Mouse (Mus musculus): ENCODE measurements around the gene Cyp4v3. TPM values are rescaled to one million over a fixed set of nuclear protein-coding genes. Genes with fewer than 3 reads are reported as not detected.
"Not testable (repeated sequence)": the region's sequence is repeated elsewhere in the genome, so short reads cannot be mapped to it uniquely, and the experiment has no call there.

The Cyp4v3 gene
- total and polyA plus RNA-seq, 3 experiments, result 2.2 to 2.8 (median 2.8) TPM

- TF ChIP-seq CHD2 (IDR thresholded peaks at IDR 0.05; ENCODE audit: low read length) (no peak), EP300 (IDR thresholded peaks at IDR 0.05; ENCODE audit: low read length) (no peak), JUND (conservative IDR thresholded peaks at IDR 0.05; ENCODE audit: low read depth, low read length) (no peak), NELFE (IDR thresholded peaks at IDR 0.05; ENCODE audit: low read depth, low read length) (no peak), CTCF (conservative IDR thresholded peaks at IDR 0.05 in 1 of 2, IDR thresholded peaks at IDR 0.05 in 1 of 2; ENCODE audit: low read depth in 2 of 2, low read length in 2 of 2) (no peak), MXI1 (IDR thresholded peaks at IDR 0.05; ENCODE audit: low read depth, low read length) (no peak), ZNF384 (IDR thresholded peaks at IDR 0.05; ENCODE audit: low read depth, low read length) (no peak), TCF12 (IDR thresholded peaks at IDR 0.05; ENCODE audit: low read depth, low read length) (no peak), SIN3A (IDR thresholded peaks at IDR 0.05; ENCODE audit: low read length) (no peak), ZMIZ1 (IDR thresholded peaks at IDR 0.05; ENCODE audit: low read depth, low read length) (no peak), SMC3 (IDR thresholded peaks at IDR 0.05; ENCODE audit: low read depth, low read length) (no peak)
- H3K4me2 ChIP-seq (ENCODE audit: insufficient read depth, low read depth, poor library complexity, severe bottlenecking), result no peak overlapping the region
- in situ Hi-C loops (cut with MboI; ENCODE audit: low pct_ligation_motif_present, low pct_unique_long_range_greater_than_20kb, low sequenced_read_pairs) (no loop called here), dilution Hi-C loops (cut with MboI; ENCODE audit: extremely low pct_ligation_motif_present, extremely low pct_unique_long_range_greater_than_20kb, low sequenced_read_pairs) (no loop called here)
- no peak for DNase-seq (ENCODE audit: extremely low read depth)
- no peak overlapping the region for H3K27ac ChIP-seq (ENCODE audit: insufficient read depth, low read depth)
- H3K9ac ChIP-seq (ENCODE audit: insufficient read depth, low read depth), result no peak overlapping the region
- H3K36me3 ChIP-seq (replicated peaks in 1 of 2; ENCODE audit: control insufficient read depth in 1 of 2, insufficient read depth in 1 of 2, low read length in 1 of 2), result no peaks in the 10 kb centered on the region
- no peaks in the 10 kb centered on the region for H3K79me2 ChIP-seq (replicated peaks; ENCODE audit: control insufficient read depth, extremely low read depth, insufficient read depth, poor library complexity, severe bottlenecking)
- no peaks in the 10 kb centered on the region for H3K27me3 ChIP-seq (replicated peaks)
- H3K4me1 ChIP-seq (ENCODE audit: control insufficient read depth in 1 of 2, insufficient read depth in 2 of 2), result peaks cover 0 to 11% of the 10 kb centered on the region in 2 experiments; a peak in 1 of 4 replicates
- no peak overlapping the region for H3K4me3 ChIP-seq (replicated peaks in 1 of 3; ENCODE audit: low read depth in 2 of 3, low read length in 2 of 3, poor library complexity in 1 of 3)
- H3K9me3 ChIP-seq (replicated peaks; ENCODE audit: low read length), result no peaks in the 10 kb centered on the region
These were observed 3.6 kb downstream of the Cyp4v3 start for GRCm38 (mm10) chr8:45329206-45329980.

- H3K27ac ChIP-seq (ENCODE audit: insufficient read depth, low read depth); H3K9ac ChIP-seq (ENCODE audit: insufficient read depth, low read depth); H3K4me2 ChIP-seq (ENCODE audit: insufficient read depth, low read depth, poor library complexity, severe bottlenecking); H3K4me3 ChIP-seq (replicated peaks in 1 of 3; ENCODE audit: low read depth in 2 of 3, low read length in 2 of 3, poor library complexity in 1 of 3); H3K9me3 ChIP-seq (replicated peaks; ENCODE audit: low read length); dilution Hi-C loops (cut with MboI; ENCODE audit: extremely low pct_ligation_motif_present, extremely low pct_unique_long_range_greater_than_20kb, low sequenced_read_pairs); H3K4me1 ChIP-seq (ENCODE audit: control insufficient read depth in 1 of 2, insufficient read depth in 2 of 2); H3K36me3 ChIP-seq (replicated peaks in 1 of 2; ENCODE audit: control insufficient read depth in 1 of 2, insufficient read depth in 1 of 2, low read length in 1 of 2); DNase-seq (ENCODE audit: extremely low read depth); H3K27me3 ChIP-seq (replicated peaks); in situ Hi-C loops (cut with MboI; ENCODE audit: low pct_ligation_motif_present, low pct_unique_long_range_greater_than_20kb, low sequenced_read_pairs); H3K79me2 ChIP-seq (replicated peaks; ENCODE audit: control insufficient read depth, extremely low read depth, insufficient read depth, poor library complexity, severe bottlenecking): not testable (repeated sequence)
These were observed 5.9 kb downstream of the Cyp4v3 start for GRCm38 (mm10) chr8:45327076-45327475.

- H3K4me1 ChIP-seq (ENCODE audit: control insufficient read depth in 1 of 2, insufficient read depth in 2 of 2), result no peaks in the 10 kb centered on the region
- H3K4me3 ChIP-seq (replicated peaks in 1 of 3; ENCODE audit: low read depth in 2 of 3, low read length in 2 of 3, poor library complexity in 1 of 3), result no peak overlapping the region
- no peak for TF ChIP-seq ELF1 (IDR thresholded peaks at IDR 0.05; ENCODE audit: low read depth, low read length)
- TF ChIP-seq EP300 (IDR thresholded peaks at IDR 0.05; ENCODE audit: low read length), result no peak
- no peak for TF ChIP-seq PAX5 (IDR thresholded peaks at IDR 0.05; ENCODE audit: low read length)
- no peak for TF ChIP-seq CHD1 (IDR thresholded peaks at IDR 0.05; ENCODE audit: low read depth, low read length)
- TF ChIP-seq USF2 (conservative IDR thresholded peaks at IDR 0.05; ENCODE audit: low read depth, low read length), result no peak
- no peak for TF ChIP-seq ZKSCAN1 (IDR thresholded peaks at IDR 0.05; ENCODE audit: borderline replicate concordance, low read depth, low read length)
- no peak for TF ChIP-seq ZNF384 (IDR thresholded peaks at IDR 0.05; ENCODE audit: low read depth, low read length)
- no peak for TF ChIP-seq MYC (IDR thresholded peaks at IDR 0.05; ENCODE audit: low read depth, low read length)
- no peak for TF ChIP-seq SMC3 (IDR thresholded peaks at IDR 0.05; ENCODE audit: low read depth, low read length)
- no peak for TF ChIP-seq KAT2A (IDR thresholded peaks at IDR 0.05; ENCODE audit: insufficient replicate concordance, low read length)
- no peak for TF ChIP-seq SIN3A (IDR thresholded peaks at IDR 0.05; ENCODE audit: low read length)
- TF ChIP-seq CTCF (conservative IDR thresholded peaks at IDR 0.05 in 1 of 2, IDR thresholded peaks at IDR 0.05 in 1 of 2; ENCODE audit: low read depth in 2 of 2, low read length in 2 of 2), result no peak
- TF ChIP-seq JUN (IDR thresholded peaks at IDR 0.05; ENCODE audit: insufficient read depth, low read depth, low read length), result no peak
- TF ChIP-seq POLR2A (IDR thresholded peaks at IDR 0.05; ENCODE audit: low read depth, low read length), result no peak
- no peak for TF ChIP-seq USF1 (IDR thresholded peaks at IDR 0.05; ENCODE audit: low read depth, low read length)
- no peak overlapping the region for H3K9ac ChIP-seq (ENCODE audit: insufficient read depth, low read depth)
- no peak overlapping the region for H3K4me2 ChIP-seq (ENCODE audit: insufficient read depth, low read depth, poor library complexity, severe bottlenecking)
- no peaks in the 10 kb centered on the region for H3K9me3 ChIP-seq (replicated peaks; ENCODE audit: low read length)
- DNase-seq (ENCODE audit: extremely low read depth), result no peak
- H3K27ac ChIP-seq (ENCODE audit: insufficient read depth, low read depth), result no peak overlapping the region
- dilution Hi-C loops (cut with MboI; ENCODE audit: extremely low pct_ligation_motif_present, extremely low pct_unique_long_range_greater_than_20kb, low sequenced_read_pairs) (no loop called here), in situ Hi-C loops (cut with MboI; ENCODE audit: low pct_ligation_motif_present, low pct_unique_long_range_greater_than_20kb, low sequenced_read_pairs) (no loop called here)
- H3K27me3 ChIP-seq (replicated peaks), result no peaks in the 10 kb centered on the region
- H3K36me3 ChIP-seq (replicated peaks in 1 of 2; ENCODE audit: control insufficient read depth in 1 of 2, insufficient read depth in 1 of 2, low read length in 1 of 2), result peaks cover 0 to 4% of the 10 kb centered on the region in 2 experiments
- H3K79me2 ChIP-seq (replicated peaks; ENCODE audit: control insufficient read depth, extremely low read depth, insufficient read depth, poor library complexity, severe bottlenecking), result no peaks in the 10 kb centered on the region
These were observed 8.9 kb downstream of the Cyp4v3 start for GRCm38 (mm10) chr8:45324151-45324550.
